Mouse (Mus musculus) right cerebral cortex, postnatal 25 days (tissue): ENCODE results near the gene Galnt18.
A peak's percentile ranks its signal among the peaks of the same experiment; 100 is the strongest.

Experiments
- DNase-seq: peaks from one replicate; pipeline ENCODE4 v3.0.0; 2022

Gene Galnt18

DNA sequence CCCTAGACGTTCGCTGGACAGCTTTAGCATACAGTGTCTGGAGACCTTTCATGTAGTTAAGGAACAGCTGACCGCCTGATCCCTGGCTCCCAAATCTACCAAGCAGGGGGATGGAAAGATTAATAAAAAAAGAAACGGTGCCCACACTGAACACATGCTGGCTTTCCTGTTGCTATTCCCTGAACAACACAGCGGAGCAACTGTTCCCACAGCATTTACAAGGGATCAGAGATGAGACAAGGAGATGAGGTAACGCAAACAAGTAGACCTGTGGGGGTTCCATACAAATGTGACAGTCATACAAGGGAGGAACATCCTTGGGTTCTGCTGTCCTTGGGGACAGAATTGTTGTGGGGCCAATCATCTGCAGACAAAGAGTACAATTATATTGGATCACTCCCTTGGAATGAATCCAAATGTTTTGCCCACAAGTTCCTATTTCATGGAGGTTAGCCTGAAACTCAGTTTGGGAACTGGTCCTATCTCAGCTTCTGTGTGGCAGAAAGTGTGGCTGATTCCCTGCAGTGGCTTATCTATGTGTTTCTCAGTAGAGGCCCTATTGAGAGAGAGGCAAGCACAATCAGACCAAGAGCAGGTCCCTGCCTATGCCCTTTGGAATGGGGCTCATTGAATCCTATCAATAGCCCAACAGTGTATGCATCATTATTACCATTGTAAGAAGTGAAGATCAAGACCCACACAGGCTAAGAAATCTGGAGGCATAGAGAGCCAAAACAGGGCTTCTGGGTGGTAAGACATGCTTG lies 68.5 kb downstream of the Galnt18 start:
- no peak for DNase-seq

GRCm38 (mm10) chr7:111710311-111710710 lies 69.5 kb downstream of the Galnt18 start:
- no peak for DNase-seq

DNA sequence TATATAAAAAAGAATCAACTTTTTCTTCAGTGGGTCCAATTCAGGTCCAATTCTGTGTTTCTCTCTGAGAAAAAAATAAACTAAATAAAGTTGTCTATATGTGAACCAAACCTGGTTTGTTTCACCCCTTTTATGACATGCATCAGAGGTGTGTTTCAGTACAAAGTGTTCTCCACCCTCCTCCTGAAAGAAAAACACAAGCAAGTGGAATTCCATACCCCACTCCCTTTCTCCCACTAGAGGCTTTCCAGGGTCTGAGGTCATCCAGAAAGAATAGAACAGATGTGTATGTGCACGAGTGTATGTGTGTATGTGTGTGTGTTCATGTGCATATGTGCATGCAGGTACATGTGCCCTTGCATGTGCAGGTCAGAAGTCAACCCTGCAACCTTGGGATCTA lies 71.2 kb downstream of the Galnt18 start:
- DNase-seq = no peak

- DNase-seq = no peak
Observed at GRCm38 (mm10) chr7:111702961-111703360, 76.8 kb downstream of the Galnt18 start.

GRCm38 (mm10) chr7:111701788-111702187 lies 78.0 kb downstream of the Galnt18 start:
- DNase-seq = no peak

DNA sequence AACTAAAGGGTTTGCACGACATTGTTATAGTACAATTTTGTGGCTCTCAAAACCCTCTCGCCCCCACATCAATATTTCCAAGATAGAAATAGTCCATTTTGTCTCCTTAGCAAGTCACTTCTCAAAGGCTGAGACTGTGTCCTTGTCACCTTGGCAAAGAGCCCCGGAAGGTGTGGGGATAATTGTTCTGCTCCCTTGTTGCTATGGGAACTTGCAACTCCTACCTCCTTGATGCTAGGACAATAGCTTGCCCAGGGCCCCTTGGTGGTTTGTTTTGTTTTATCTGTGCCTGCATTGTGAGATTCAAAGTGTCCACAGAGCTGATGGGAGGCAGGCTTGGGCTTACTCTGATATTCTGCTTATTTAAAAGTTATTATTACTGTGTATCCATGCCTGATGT lies 80.3 kb downstream of the Galnt18 start:
- DNase-seq = no peak

DNA sequence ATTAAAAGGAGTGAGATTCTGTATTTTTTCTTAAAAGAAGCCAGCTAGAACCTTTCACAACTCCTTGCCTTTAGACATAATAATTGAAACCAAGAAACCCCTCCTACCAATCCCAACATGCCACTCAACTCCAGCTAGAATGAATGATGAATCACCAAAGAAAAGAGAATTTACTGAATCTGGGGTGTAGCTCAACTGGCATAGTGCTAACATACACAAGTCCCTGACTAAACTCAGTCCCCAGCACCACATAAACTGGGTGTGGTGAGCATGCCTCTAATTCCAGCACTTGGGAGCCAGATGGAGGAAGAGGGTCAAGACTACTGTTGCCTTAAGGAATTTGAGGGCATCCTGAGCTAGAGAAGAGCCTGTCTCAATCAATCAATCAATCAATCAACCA lies 83.6 kb downstream of the Galnt18 start:
- DNase-seq = no peak

- DNase-seq = no peak
Observed at GRCm38 (mm10) chr7:111694312-111694711, 85.5 kb downstream of the Galnt18 start.

DNA sequence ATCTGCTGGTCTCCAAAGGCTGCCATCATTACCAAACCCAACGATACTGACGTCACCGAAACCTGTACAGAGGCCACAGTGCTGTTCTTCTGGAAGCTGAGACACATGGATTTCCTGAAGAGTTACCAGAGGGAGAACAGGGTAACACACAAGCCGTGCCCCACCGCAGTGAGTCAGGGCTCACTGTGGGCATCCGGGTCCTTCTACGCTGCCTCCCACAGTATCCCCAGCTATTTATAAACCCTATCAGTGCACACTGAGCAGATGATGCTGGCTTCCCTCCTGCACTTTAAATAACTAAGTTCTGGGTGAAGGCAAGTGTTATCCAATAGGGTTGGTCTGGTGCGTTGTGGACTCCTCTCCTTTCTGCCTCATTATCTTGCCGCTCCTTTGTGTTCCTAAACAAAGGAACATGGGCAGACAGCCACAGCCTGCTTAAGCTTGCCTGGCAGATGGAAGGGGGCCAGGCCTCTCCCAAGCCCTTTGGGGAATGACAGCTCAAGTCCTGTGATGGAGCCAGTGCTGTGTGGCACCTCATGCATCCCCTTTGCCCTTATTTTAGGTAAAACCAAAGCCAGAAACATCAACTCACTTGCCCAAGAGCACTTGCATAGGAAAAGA lies 87.0 kb downstream of the Galnt18 start:
- DNase-seq = peak; percentile 48

DNA sequence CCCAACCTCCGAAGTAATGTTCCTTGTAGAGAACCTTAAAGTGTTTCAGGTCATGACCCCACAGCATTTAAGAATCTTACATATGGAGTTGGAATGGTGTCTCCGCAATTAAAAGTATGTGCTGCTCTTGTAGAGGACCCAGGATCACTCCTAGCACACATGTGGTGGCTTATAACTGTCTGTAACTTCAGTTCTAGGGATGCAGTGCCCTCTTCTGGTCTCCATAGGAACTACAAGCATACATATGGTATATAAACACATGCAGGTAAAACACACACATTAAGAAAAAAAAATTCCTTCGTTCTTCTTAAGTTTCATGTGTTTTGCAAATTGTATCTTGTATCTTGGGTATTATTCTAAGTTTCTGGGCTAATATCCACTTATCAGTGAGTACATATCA lies 99.7 kb downstream of the Galnt18 start:
- no peak for DNase-seq

DNA sequence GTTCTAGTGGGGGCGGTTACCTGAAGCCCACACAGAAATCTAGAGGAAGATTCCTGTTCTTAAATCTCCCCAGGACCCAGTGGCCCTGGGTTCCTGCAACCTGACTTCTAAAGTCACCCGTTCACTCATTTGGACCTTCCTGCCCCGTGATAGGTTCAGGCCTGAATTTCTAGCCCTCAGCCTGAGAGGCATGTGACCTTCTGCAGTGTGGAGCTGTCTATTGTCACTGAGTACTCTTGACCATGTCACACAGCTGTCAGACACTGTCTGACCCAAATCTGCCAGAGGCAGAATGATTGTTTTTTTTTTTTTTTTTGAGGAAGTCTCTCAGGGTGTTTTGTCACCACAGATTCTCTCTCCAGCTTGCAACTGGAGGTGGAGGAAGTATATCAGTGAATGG lies 103.3 kb downstream of the Galnt18 start:
- no peak for DNase-seq

- no peak for DNase-seq
Observed at GRCm38 (mm10) chr7:111672467-111672866, 107.3 kb downstream of the Galnt18 start.

DNA sequence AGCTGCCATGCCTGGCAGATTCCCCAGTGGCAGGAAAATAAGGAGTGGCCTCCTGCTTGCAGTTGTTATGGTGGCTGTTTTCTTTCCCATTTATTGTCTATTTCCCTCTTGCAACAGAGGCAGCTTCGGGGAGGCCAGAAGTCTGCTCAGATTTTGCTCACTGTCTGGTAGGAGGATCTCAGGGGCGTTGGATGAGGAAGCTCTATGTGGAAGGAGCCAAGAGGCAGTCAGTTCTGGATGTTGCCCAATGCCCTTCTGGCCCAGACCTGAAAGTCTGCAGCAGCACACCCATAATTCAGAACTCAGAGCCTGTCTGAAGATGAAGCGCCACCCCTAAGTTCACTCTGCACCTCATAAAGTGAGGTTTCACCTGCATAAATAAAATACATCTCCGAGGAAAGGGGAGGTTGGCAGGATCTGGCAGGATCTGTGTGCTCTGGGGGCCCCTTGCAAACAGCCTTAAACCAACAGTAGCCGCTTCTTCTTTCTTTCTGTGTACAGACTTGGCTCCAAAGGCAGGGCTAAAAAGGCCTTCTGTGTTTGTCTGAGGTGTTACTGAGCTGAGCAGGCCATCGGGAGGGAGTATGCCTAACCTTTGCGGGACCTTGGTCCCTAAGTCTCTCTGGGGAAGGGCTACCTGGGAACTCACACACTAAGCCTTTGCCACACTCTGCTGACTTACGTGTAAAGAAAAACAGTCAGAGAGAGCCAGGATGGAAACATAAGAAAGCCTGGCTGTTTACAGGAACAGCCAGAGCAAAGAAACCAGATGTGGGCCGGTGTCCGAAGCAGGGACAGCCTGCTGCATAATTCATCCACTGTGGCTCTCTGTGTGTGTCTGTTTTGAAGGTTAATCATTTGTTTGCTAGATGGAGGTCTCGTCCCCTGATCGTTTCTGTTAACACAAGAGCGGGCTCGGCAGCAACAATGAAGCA lies 116.4 kb downstream of the Galnt18 start:
- no peak for DNase-seq

DNA sequence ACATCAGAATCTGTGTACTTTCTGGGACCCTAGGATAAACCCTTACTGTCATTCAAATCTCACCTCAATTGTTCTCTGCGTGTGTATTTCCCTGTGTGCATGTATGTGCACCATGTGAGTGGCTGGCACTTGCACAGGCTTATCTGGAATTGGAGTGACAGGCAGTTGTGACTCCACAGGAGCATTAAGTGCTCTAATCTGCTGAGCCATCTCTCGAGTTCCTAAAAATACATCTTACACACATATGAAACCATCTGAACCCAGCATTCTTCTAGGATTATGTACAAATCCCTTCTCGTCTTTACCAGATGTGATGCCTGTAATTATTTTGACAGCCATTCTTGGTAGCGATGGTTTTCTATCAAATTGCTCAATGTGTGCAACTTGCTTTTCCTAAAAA lies 121.2 kb downstream of the Galnt18 start:
- no peak for DNase-seq

DNA sequence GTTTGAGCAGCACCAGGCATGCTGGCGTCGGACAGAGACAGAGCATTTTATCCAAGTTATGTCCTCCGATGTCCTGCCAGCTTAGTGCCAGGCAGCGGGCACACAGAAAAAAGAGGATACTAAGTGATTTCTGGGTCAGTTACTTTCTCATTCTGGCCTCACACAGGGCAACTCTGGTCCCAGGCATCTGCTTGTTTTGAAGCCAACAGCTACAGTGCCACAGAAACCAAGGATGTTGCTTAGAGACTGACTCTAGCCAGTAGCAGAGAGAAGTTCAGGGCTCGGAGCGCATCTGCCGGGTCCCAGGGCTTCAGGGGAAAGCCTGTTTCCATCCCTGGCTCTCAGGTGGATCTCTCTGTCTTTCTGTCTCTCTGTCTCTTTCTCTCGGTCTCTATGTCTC lies 124.8 kb downstream of the Galnt18 start:
- no peak for DNase-seq

DNA sequence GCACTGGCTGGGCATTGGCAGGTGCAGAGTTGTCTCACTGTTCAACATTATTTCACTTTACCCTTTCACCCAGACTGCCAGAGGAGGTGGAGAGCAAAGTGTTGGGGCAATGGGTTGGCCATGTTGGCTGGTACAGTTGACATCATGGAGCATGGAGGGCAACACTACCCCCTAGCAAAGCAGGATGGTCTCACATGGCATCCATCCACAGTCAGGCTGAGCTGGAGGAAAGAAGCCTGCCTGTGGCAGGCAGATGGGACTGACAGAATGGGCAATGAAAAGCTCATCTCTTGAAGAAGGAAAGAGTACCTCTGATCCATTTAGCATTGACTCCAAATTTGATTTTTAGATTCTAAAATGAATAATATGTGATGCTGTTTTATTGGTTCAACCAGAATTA lies 125.3 kb downstream of the Galnt18 start:
- DNase-seq = no peak

- DNase-seq = no peak
Observed at GRCm38 (mm10) chr7:111644362-111644761, 135.4 kb downstream of the Galnt18 start.

DNA sequence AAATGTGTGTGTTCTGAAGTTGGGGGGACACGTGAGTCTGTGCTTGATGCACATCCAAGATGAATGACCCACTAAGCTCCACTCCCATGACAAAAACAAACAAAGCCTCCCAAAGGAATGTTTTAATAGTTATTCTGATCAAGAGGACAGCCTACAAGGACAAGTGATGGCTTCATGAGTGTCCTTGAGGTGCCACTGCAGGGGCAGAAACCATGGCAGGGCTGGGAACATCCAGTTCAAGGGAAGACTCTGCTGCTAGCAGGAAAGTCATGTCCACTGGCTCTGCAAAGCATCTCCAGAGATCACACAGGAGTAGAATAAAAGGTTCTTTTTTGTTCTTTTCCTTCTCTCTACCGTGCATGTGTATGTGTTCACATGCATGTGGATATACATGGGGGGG lies 140.9 kb downstream of the Galnt18 start:
- DNase-seq = no peak

- peak; percentile 31 for DNase-seq
Observed at GRCm38 (mm10) chr7:111638465-111638864, 141.3 kb downstream of the Galnt18 start.

GRCm38 (mm10) chr7:111637866-111638448 lies 141.8 kb downstream of the Galnt18 start:
- DNase-seq = no peak

DNA sequence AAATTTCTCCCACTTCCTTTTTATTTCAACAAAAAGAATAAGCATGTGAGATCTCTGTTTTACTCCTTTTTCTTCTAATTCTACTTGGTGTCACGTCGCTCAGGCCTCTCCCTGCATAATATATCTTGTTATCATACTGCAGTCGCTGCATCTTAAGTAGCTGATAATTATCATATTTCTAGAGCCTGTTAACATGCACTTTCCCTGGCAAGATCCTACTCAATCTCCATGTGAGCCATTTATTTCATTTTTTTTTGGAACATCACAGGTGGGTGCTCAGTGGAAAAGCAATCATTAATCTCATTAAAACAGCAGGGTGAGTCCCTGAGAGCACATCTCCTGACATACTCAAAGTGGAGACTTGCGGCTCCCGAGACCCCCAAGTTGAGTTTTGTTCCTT lies 143.3 kb downstream of the Galnt18 start:
- DNase-seq = no peak

- DNase-seq = no peak
Observed at GRCm38 (mm10) chr7:111631265-111631664, 148.5 kb downstream of the Galnt18 start.

- no peak for DNase-seq
Observed at GRCm38 (mm10) chr7:111626232-111626631, 153.5 kb downstream of the Galnt18 start.
